ENCODE assay signal across 7 mouse cellular contexts in the genomic region with DNA sequence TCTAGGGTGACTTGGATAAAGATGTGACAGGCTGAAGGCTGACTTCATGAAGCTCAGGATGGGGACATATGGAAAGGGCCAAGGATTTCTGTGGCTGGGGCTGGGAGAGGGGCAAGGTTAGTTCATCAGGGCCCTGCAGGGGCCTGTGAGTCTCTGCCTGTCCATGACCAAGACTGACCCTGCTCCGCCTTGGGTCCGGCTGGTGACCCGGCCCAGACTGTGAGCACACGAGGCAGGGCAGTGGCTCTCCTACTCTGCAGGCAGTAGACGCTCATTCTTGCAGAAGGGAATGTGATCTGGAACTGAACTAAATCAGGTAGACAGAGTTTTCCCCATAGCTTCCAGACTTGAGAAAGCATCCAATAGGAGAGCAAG. TPM values are rescaled to one million over a fixed set of nuclear protein-coding genes. Genes with fewer than 3 reads are reported as not detected.
DNase-seq lines count a peak whose midpoint lies in the region; ATAC-seq and TF ChIP-seq lines count a peak whose summit lies in the region.

No protein-coding gene starts in this region.

- 0 out of 2 replicates have a peak overlapping the region, but pooled peaks have one; percentile 54 for H3K9ac ChIP-seq in embryonic facial prominence, embryonic 15.5 days
- H3K9ac ChIP-seq in intestine, postnatal 0 days (ENCODE audit: low read depth, low read length) = no peak overlapping the region
- peak overlapping the region; percentile 53 for H3K9ac ChIP-seq in neural tube, embryonic 15.5 days (replicated peaks)

- peak overlapping the region; percentile 98 for H3K4me2 ChIP-seq in embryonic facial prominence, embryonic 15.5 days (replicated peaks)
- H3K4me2 ChIP-seq in intestine, postnatal 0 days (replicated peaks; ENCODE audit: low read depth) = peak overlapping the region; percentile 96
- peak overlapping the region; percentile 96 for H3K4me2 ChIP-seq in neural tube, embryonic 15.5 days

- H3K4me3 ChIP-seq in layer of hippocampus, adult 2 months = peak overlapping the region; percentile 84
- peak overlapping the region; percentile 75 for H3K4me3 ChIP-seq in embryonic facial prominence, embryonic 15.5 days (replicated peaks)
- peak overlapping the region; percentile 65 for H3K4me3 ChIP-seq in intestine, postnatal 0 days (ENCODE audit: low read depth, low read length)
- H3K4me3 ChIP-seq in neural tube, embryonic 15.5 days (replicated peaks) = peak overlapping the region; percentile 77

- H3K4me1 ChIP-seq in embryonic facial prominence, embryonic 15.5 days = peaks cover 17% of the 10 kb centered on the region
- H3K4me1 ChIP-seq in intestine, postnatal 0 days (replicated peaks; ENCODE audit: control insufficient read depth, insufficient read depth, low read length) = no peaks in the 10 kb centered on the region
- peaks cover 31% of the 10 kb centered on the region for H3K4me1 ChIP-seq in neural tube, embryonic 15.5 days

- H3K27ac ChIP-seq in layer of hippocampus, adult 2 months = peak overlapping the region; percentile 89
- peak overlapping the region; percentile 28; the same call in 1 of the 2 replicates for H3K27ac ChIP-seq in embryonic facial prominence, embryonic 15.5 days (replicated peaks)
- H3K27ac ChIP-seq in intestine, postnatal 0 days (ENCODE audit: low read depth, low read length) = no peak overlapping the region
- peak overlapping the region; percentile 86 for H3K27ac ChIP-seq in neural tube, embryonic 15.5 days (replicated peaks)

- H3K36me3 ChIP-seq in embryonic facial prominence, embryonic 15.5 days = no peaks in the 10 kb centered on the region
- H3K36me3 ChIP-seq in intestine, postnatal 0 days (ENCODE audit: control insufficient read depth, insufficient read depth) = no peaks in the 10 kb centered on the region
- peaks cover 6% of the 10 kb centered on the region for H3K36me3 ChIP-seq in neural tube, embryonic 15.5 days

- DNase-seq in layer of hippocampus, adult 2 months (ENCODE audit: low spot score in 2 of 2) = no peak
- DNase-seq in layer of hippocampus, adult 11-12 months (ENCODE audit: low spot score) = no peak
- no peak for DNase-seq in spleen, adult 18-20 months
- no peak for DNase-seq in adrenal gland, adult (ENCODE audit: inconsistent age in 2 of 2, low spot score in 1 of 2)

- 0 out of 2 replicates have a peak, but pooled peaks cover 5% of the 10 kb centered on the region for H3K27me3 ChIP-seq in embryonic facial prominence, embryonic 15.5 days
- H3K27me3 ChIP-seq in intestine, postnatal 0 days (replicated peaks; ENCODE audit: control insufficient read depth, insufficient read depth, low read length) = no peaks in the 10 kb centered on the region; the same call in 1 of the 2 replicates
- 0 out of 2 replicates have a peak, but pooled peaks cover 4% of the 10 kb centered on the region for H3K27me3 ChIP-seq in neural tube, embryonic 15.5 days (replicated peaks)

- ATAC-seq in embryonic facial prominence, embryonic 15.5 days (ENCODE audit: insufficient number of reproducible peaks, low FRiP score, low TSS enrichment, low read depth) = 0 out of 2 replicates have a peak, but pooled peaks have one; percentile 1
- no peak for ATAC-seq in intestine, postnatal 0 days
- ATAC-seq in neural tube, embryonic 15.5 days (ENCODE audit: low FRiP score) = peak; percentile 22

- no peak for TF ChIP-seq CTCF in layer of hippocampus, adult 2 months (conservative IDR thresholded peaks at IDR 0.05)
- TF ChIP-seq CTCF in intestine, postnatal 0 days (IDR thresholded peaks at IDR 0.05; ENCODE audit: low read depth) = no peak

- no peaks in the 10 kb centered on the region for H3K9me3 ChIP-seq in embryonic facial prominence, embryonic 15.5 days (replicated peaks)
- no peaks in the 10 kb centered on the region for H3K9me3 ChIP-seq in intestine, postnatal 0 days (ENCODE audit: control insufficient read depth)
- no peaks in the 10 kb centered on the region for H3K9me3 ChIP-seq in neural tube, embryonic 15.5 days (replicated peaks)

- 57% methylated on average over 5 of the region's 5 CpGs for WGBS in embryonic facial prominence, embryonic 15.5 days
- WGBS in intestine, postnatal 0 days = 69% methylated on average over 5 of the region's 5 CpGs
- WGBS in neural tube, embryonic 15.5 days = 71% methylated on average over 5 of the region's 5 CpGs

RNA-seq across cellular contexts. Expression of gene Clba1, which starts 0.5 kb away (rescaled TPM):
- 10 to 100 TPM; 12.8 to 13.2 TPM for total RNA-seq in layer of hippocampus, adult 2 months (2021)
- polyA plus RNA-seq in embryonic facial prominence, embryonic 15.5 days (2015; fragmentation: Nextera tagmentation; extraction: Ambion mirVana) = 10.9 and 16.5 TPM in 2 replicates
- polyA plus RNA-seq in intestine, postnatal 0 days (2015; fragmentation: Nextera tagmentation; extraction: Ambion mirVana) = 3.6 TPM in 2 replicates
- 19.6 and 21.1 TPM in 2 replicates for polyA plus RNA-seq in neural tube, embryonic 15.5 days (2015; fragmentation: Nextera tagmentation; extraction: Ambion mirVana)

RNA-seq across cellular contexts. Expression of gene Ahnak2, which starts 5.7 kb away (rescaled TPM):
- total RNA-seq in layer of hippocampus, adult 2 months (2021) = 1 to 10 TPM; 3.3 to 3.5 TPM
- 8.5 and 10.3 TPM in 2 replicates for polyA plus RNA-seq in embryonic facial prominence, embryonic 15.5 days (2015; fragmentation: Nextera tagmentation; extraction: Ambion mirVana)
- polyA plus RNA-seq in intestine, postnatal 0 days (2015; fragmentation: Nextera tagmentation; extraction: Ambion mirVana) = 1.6 TPM in 2 replicates
- polyA plus RNA-seq in neural tube, embryonic 15.5 days (2015; fragmentation: Nextera tagmentation; extraction: Ambion mirVana) = 4.5 and 5.7 TPM in 2 replicates

RNA-seq across cellular contexts. Expression of gene Cdca4, which starts 21.0 kb away (rescaled TPM):
- 10 to 100 TPM in 1 of 2 experiments, 1 to 10 TPM in 1; 7.1 to 10.8 TPM for total RNA-seq in layer of hippocampus, adult 2 months (2021)
- polyA plus RNA-seq in embryonic facial prominence, embryonic 15.5 days (2015; fragmentation: Nextera tagmentation; extraction: Ambion mirVana) = 99.7 and 110 TPM in 2 replicates
- polyA plus RNA-seq in intestine, postnatal 0 days (2015; fragmentation: Nextera tagmentation; extraction: Ambion mirVana) = 22.6 and 24.1 TPM in 2 replicates
- polyA plus RNA-seq in neural tube, embryonic 15.5 days (2015; fragmentation: Nextera tagmentation; extraction: Ambion mirVana) = 30.3 and 48.6 TPM in 2 replicates

RNA-seq across cellular contexts. Expression of gene Pld4, which starts 47.7 kb away (rescaled TPM):
- 1 to 10 TPM; 8.6 to 9.7 TPM for total RNA-seq in layer of hippocampus, adult 2 months (2021)
- 13.4 and 15.3 TPM in 2 replicates for polyA plus RNA-seq in embryonic facial prominence, embryonic 15.5 days (2015; fragmentation: Nextera tagmentation; extraction: Ambion mirVana)
- 6.7 and 6.9 TPM in 2 replicates for polyA plus RNA-seq in intestine, postnatal 0 days (2015; fragmentation: Nextera tagmentation; extraction: Ambion mirVana)
- polyA plus RNA-seq in neural tube, embryonic 15.5 days (2015; fragmentation: Nextera tagmentation; extraction: Ambion mirVana) = 8.4 and 42.0 TPM in 2 replicates

RNA-seq across cellular contexts. Expression of gene Gpr132, which starts 59.8 kb away (rescaled TPM):
- not detected for total RNA-seq in layer of hippocampus, adult 2 months (2021)
- 0.35 and 0.41 TPM in 2 replicates for polyA plus RNA-seq in embryonic facial prominence, embryonic 15.5 days (2015; fragmentation: Nextera tagmentation; extraction: Ambion mirVana)
- polyA plus RNA-seq in intestine, postnatal 0 days (2015; fragmentation: Nextera tagmentation; extraction: Ambion mirVana) = 0.25 and 0.30 TPM in 2 replicates
- polyA plus RNA-seq in neural tube, embryonic 15.5 days (2015; fragmentation: Nextera tagmentation; extraction: Ambion mirVana) = 0.08 and 2.8 TPM in 2 replicates
